Mouse (Mus musculus): ENCODE results near the gene Gm49395. TPM values are rescaled to one million over a fixed set of nuclear protein-coding genes. Genes with fewer than 3 reads are reported as not detected.
A peak's percentile ranks its signal among the peaks of the same experiment; 100 is the strongest.

Gm49395 gene
- polyA plus RNA-seq, 1 experiment from 2014 or later: 3.9 TPM

GRCm38 (mm10) chr13:115052568-115052967 lies 49.2 kb downstream of the Gm49395 start:
- H3K9ac ChIP-seq (replicated peaks): no peak overlapping the region
- TF ChIP-seq EP300 (IDR thresholded peaks at IDR 0.05; ENCODE audit: low read depth) (no peak), CTCF (IDR thresholded peaks at IDR 0.05; ENCODE audit: low read depth) (no peak)
- no peak overlapping the region for H3K4me3 ChIP-seq (ENCODE audit: low read depth, low read length)
- no peak overlapping the region for H3K27ac ChIP-seq (ENCODE audit: low read depth)
- H3K4me1 ChIP-seq (ENCODE audit: insufficient read depth): no peaks in the 10 kb centered on the region; the same call in none of the 2 replicates
- ATAC-seq (no peak), DNase-seq (no peak)
- no peak overlapping the region for H3K4me2 ChIP-seq (ENCODE audit: low read depth, low read length)
- no peaks in the 10 kb centered on the region for H3K36me3 ChIP-seq (replicated peaks; ENCODE audit: insufficient read depth, low read length)
- H3K9me3 ChIP-seq (ENCODE audit: low read length): no peaks in the 10 kb centered on the region
- no peaks in the 10 kb centered on the region for H3K27me3 ChIP-seq (ENCODE audit: insufficient read depth, low read length)
- WGBS (ENCODE audit: insufficient replicate concordance): 81% methylated on average over 7 of the region's 7 CpGs

GRCm38 (mm10) chr13:115050660-115051559 lies 50.8 kb downstream of the Gm49395 start:
- ATAC-seq: no peak
- H3K9ac ChIP-seq (replicated peaks): no peak overlapping the region
- TF ChIP-seq CTCF (IDR thresholded peaks at IDR 0.05; ENCODE audit: low read depth) (no peak), EP300 (IDR thresholded peaks at IDR 0.05; ENCODE audit: low read depth) (no peak)
- no peaks in the 10 kb centered on the region for H3K36me3 ChIP-seq (replicated peaks; ENCODE audit: insufficient read depth, low read length)
- no peak for DNase-seq
- H3K4me3 ChIP-seq (ENCODE audit: low read depth, low read length): no peak overlapping the region
- 70% methylated on average over 13 of the region's 13 CpGs for WGBS (ENCODE audit: insufficient replicate concordance)
- no peaks in the 10 kb centered on the region; the same call in 1 of the 2 replicates for H3K4me1 ChIP-seq (ENCODE audit: insufficient read depth)
- no peaks in the 10 kb centered on the region for H3K9me3 ChIP-seq (ENCODE audit: low read length)
- H3K27ac ChIP-seq (ENCODE audit: low read depth): no peak overlapping the region
- no peak overlapping the region for H3K4me2 ChIP-seq (ENCODE audit: low read depth, low read length)
- H3K27me3 ChIP-seq (ENCODE audit: insufficient read depth, low read length): no peaks in the 10 kb centered on the region

- no peak overlapping the region for H3K4me2 ChIP-seq (ENCODE audit: low read depth, low read length)
- DNase-seq: no peak
Observed at GRCm38 (mm10) chr13:115042652-115043051, 59.1 kb downstream of the Gm49395 start.

GRCm38 (mm10) chr13:115037304-115037703 lies 64.4 kb downstream of the Gm49395 start:
- Histone ChIP-seq H3K4me1 (ENCODE audit: insufficient read depth) (peaks cover 2% of the 10 kb centered on the region; the same call in 1 of the 2 replicates), H3K27ac (ENCODE audit: low read depth) (no peak overlapping the region), H3K27me3 (ENCODE audit: insufficient read depth, low read length) (no peaks in the 10 kb centered on the region), H3K4me3 (ENCODE audit: low read depth, low read length) (no peak overlapping the region), H3K4me2 (ENCODE audit: low read depth, low read length) (no peak overlapping the region), H3K9me3 (ENCODE audit: low read length) (no peaks in the 10 kb centered on the region), H3K36me3 (replicated peaks; ENCODE audit: insufficient read depth, low read length) (no peaks in the 10 kb centered on the region), H3K9ac (replicated peaks) (no peak overlapping the region)
- no peak for TF ChIP-seq EP300 (IDR thresholded peaks at IDR 0.05; ENCODE audit: low read depth)
- TF ChIP-seq CTCF (IDR thresholded peaks at IDR 0.05; ENCODE audit: low read depth): no peak
- ATAC-seq (no peak), DNase-seq (no peak)
- 76% methylated on average over 4 of the region's 4 CpGs for WGBS (ENCODE audit: insufficient replicate concordance)

More at GRCm38 (mm10) chr13:115042652-115043051, 59.1 kb downstream of the Gm49395 start:
- no peaks in the 10 kb centered on the region for H3K9me3 ChIP-seq (ENCODE audit: low read length)
- H3K9ac ChIP-seq (replicated peaks): no peak overlapping the region
- no peaks in the 10 kb centered on the region for H3K36me3 ChIP-seq (replicated peaks; ENCODE audit: insufficient read depth, low read length)
- TF ChIP-seq EP300 (IDR thresholded peaks at IDR 0.05; ENCODE audit: low read depth): no peak
- TF ChIP-seq CTCF (IDR thresholded peaks at IDR 0.05; ENCODE audit: low read depth): no peak
- no peak for ATAC-seq
- no peak overlapping the region for H3K27ac ChIP-seq (ENCODE audit: low read depth)
- no peaks in the 10 kb centered on the region for H3K4me1 ChIP-seq (ENCODE audit: insufficient read depth)
- 30% methylated on average over 2 of the region's 2 CpGs for WGBS (ENCODE audit: insufficient replicate concordance)
- H3K4me3 ChIP-seq (ENCODE audit: low read depth, low read length): no peak overlapping the region
- no peaks in the 10 kb centered on the region for H3K27me3 ChIP-seq (ENCODE audit: insufficient read depth, low read length)

GRCm38 (mm10) chr13:115035387-115035786 lies 66.3 kb downstream of the Gm49395 start:
- H3K4me2 ChIP-seq (ENCODE audit: low read depth, low read length): no peak overlapping the region
- H3K4me1 ChIP-seq (ENCODE audit: insufficient read depth): peaks cover 2% of the 10 kb centered on the region; the same call in 1 of the 2 replicates
- H3K9ac ChIP-seq (replicated peaks): no peak overlapping the region
- no peak overlapping the region for H3K4me3 ChIP-seq (ENCODE audit: low read depth, low read length)
- no peaks in the 10 kb centered on the region for H3K27me3 ChIP-seq (ENCODE audit: insufficient read depth, low read length)
- DNase-seq (no peak), ATAC-seq (no peak)
- TF ChIP-seq CTCF (IDR thresholded peaks at IDR 0.05; ENCODE audit: low read depth) (no peak), EP300 (IDR thresholded peaks at IDR 0.05; ENCODE audit: low read depth) (no peak)
- H3K27ac ChIP-seq (ENCODE audit: low read depth): no peak overlapping the region
- H3K36me3 ChIP-seq (replicated peaks; ENCODE audit: insufficient read depth, low read length): no peaks in the 10 kb centered on the region
- WGBS (ENCODE audit: insufficient replicate concordance): 50% methylated on average over 8 of the region's 8 CpGs
- H3K9me3 ChIP-seq (ENCODE audit: low read length): no peaks in the 10 kb centered on the region

GRCm38 (mm10) chr13:115033135-115033534 lies 68.6 kb downstream of the Gm49395 start:
- no peaks in the 10 kb centered on the region for H3K27me3 ChIP-seq (ENCODE audit: insufficient read depth, low read length)
- no peak overlapping the region for H3K4me3 ChIP-seq (ENCODE audit: low read depth, low read length)
- ATAC-seq (peak; percentile 68), DNase-seq (no peak)
- no peak overlapping the region for H3K9ac ChIP-seq (replicated peaks)
- no peak overlapping the region for H3K27ac ChIP-seq (ENCODE audit: low read depth)
- TF ChIP-seq CTCF (IDR thresholded peaks at IDR 0.05; ENCODE audit: low read depth) (no peak), EP300 (IDR thresholded peaks at IDR 0.05; ENCODE audit: low read depth) (no peak)
- H3K4me1 ChIP-seq (ENCODE audit: insufficient read depth): peaks cover 2% of the 10 kb centered on the region; the same call in 1 of the 2 replicates
- WGBS (ENCODE audit: insufficient replicate concordance): 59% methylated on average over 2 of the region's 2 CpGs
- no peak overlapping the region for H3K4me2 ChIP-seq (ENCODE audit: low read depth, low read length)
- H3K9me3 ChIP-seq (ENCODE audit: low read length): no peaks in the 10 kb centered on the region
- 0 out of 2 replicates have a peak, but pooled peaks cover 4% of the 10 kb centered on the region for H3K36me3 ChIP-seq (replicated peaks; ENCODE audit: insufficient read depth, low read length)
